Mouse (Mus musculus) kidney, embryonic 14.5 days (tissue): ENCODE data around the gene Jag2. TPM values are rescaled to one million over a fixed set of nuclear protein-coding genes. Genes with fewer than 3 reads are reported as not detected.

Experiments used
- ATAC-seq: fragments of 200-750 bp; cut with Nextera tagmentation; 2 replicates; pipeline ENCODE4 v1.8.0; 2017; ENCODE audit warnings: moderate number of reproducible peaks, mild to moderate bottlenecking, moderate TSS enrichment, moderate library complexity; ENCODE audit not compliant: low FRiP score, low TSS enrichment
- H3K27ac ChIP-seq: fragments of 300-500 bp; sonication (generic); 2 replicates; pipeline ENCODE4 v1.5.1; 2014; ENCODE audit warnings: low read depth, mild to moderate bottlenecking, low read length, moderate library complexity, mixed read lengths
- H3K27me3 ChIP-seq: fragments of 300-500 bp; sonication (generic); 2 replicates; pipeline ENCODE4 v1.6.1; 2014; ENCODE audit warnings: mild to moderate bottlenecking, low read length; ENCODE audit not compliant: control insufficient read depth, insufficient read depth
- H3K36me3 ChIP-seq: fragments of 300-500 bp; sonication (generic); 2 replicates; pipeline ENCODE4 v1.6.1; 2014; ENCODE audit warnings: low read length, mixed read lengths; ENCODE audit not compliant: control insufficient read depth, insufficient read depth
- H3K4me1 ChIP-seq: fragments of 300-500 bp; sonication (generic); 2 replicates; pipeline ENCODE4 v1.6.1; 2014; ENCODE audit warnings: low read length, mixed read lengths; ENCODE audit not compliant: control insufficient read depth, insufficient read depth
- H3K4me2 ChIP-seq: fragments of 300-500 bp; sonication (generic); replicated peaks from 2 replicates; pipeline ENCODE4 v1.6.1; 2014; ENCODE audit warnings: low read depth, mild to moderate bottlenecking, low read length
- H3K4me3 ChIP-seq: fragments of 300-500 bp; sonication (generic); 2 replicates; pipeline ENCODE4 v1.5.1; 2014; ENCODE audit warnings: mild to moderate bottlenecking, low read length
- H3K9ac ChIP-seq: fragments of 300-500 bp; sonication (generic); 2 replicates; pipeline ENCODE4 v1.6.1; 2014; ENCODE audit warnings: low read depth, mild to moderate bottlenecking, low read length, moderate library complexity
- H3K9me3 ChIP-seq: fragments of 300-500 bp; sonication (generic); 2 replicates; pipeline ENCODE4 v1.6.1; 2016; ENCODE audit warnings: low read length; ENCODE audit not compliant: control insufficient read depth
- WGBS: fragments of 180-500 bp; shearing (Covaris S2); extraction: QIAGEN DNeasy Blood & Tissue Kit; methylation state at CpG from one replicate; pipeline ENCODE4 v1.1.7; 2014; 5-methylcytosine and 5-hydroxymethylcytosine counted together
- polyA plus RNA-seq: library from polyadenylated mRNA; unstranded; fragments of >200 nt; fragmentation: Nextera tagmentation; extraction: Ambion mirVana; gene quantifications from 2 replicates; pipeline ENCODE4 v1.2.1, GENCODE M21; 2014

Jag2 gene
- polyA plus RNA-seq, 1 experiment from 2014 or later, result 2.9 TPM

GRCm38 (mm10) chr12:112961428-112961827 is 31.9 kb upstream of the Jag2 start:
- Histone ChIP-seq H3K4me2 (no peak overlapping the region), H3K4me1 (no peaks in the 10 kb centered on the region), H3K9ac (no peak overlapping the region), H3K4me3 (no peak overlapping the region), H3K27ac (no peak overlapping the region), H3K36me3 (peaks cover 74% of the 10 kb centered on the region), H3K9me3 (no peaks in the 10 kb centered on the region), H3K27me3 (no peaks in the 10 kb centered on the region)
- WGBS, result 81% methylated on average over 7 of the region's 7 CpGs
- ATAC-seq, result no peak

- Histone ChIP-seq H3K27ac (no peak overlapping the region), H3K4me1 (no peaks in the 10 kb centered on the region), H3K9ac (no peak overlapping the region), H3K9me3 (no peaks in the 10 kb centered on the region), H3K27me3 (no peaks in the 10 kb centered on the region), H3K36me3 (peaks cover 57% of the 10 kb centered on the region), H3K4me2 (no peak overlapping the region), H3K4me3 (no peak overlapping the region)
- no peak for ATAC-seq
- 84% methylated on average over 8 of the region's 8 CpGs for WGBS
These were observed 29.8 kb upstream of the Jag2 start for GRCm38 (mm10) chr12:112959421-112959820.

- WGBS, result 30% methylated on average over 4 of the region's 4 CpGs
- ATAC-seq, result peak; percentile 11
- H3K27ac ChIP-seq, result no peak overlapping the region
- H3K9me3 ChIP-seq, result no peaks in the 10 kb centered on the region
- no peaks in the 10 kb centered on the region for H3K4me1 ChIP-seq
- H3K9ac ChIP-seq, result no peak overlapping the region
- no peak overlapping the region for H3K4me3 ChIP-seq
- H3K4me2 ChIP-seq, result no peak overlapping the region
- no peaks in the 10 kb centered on the region for H3K27me3 ChIP-seq
- peaks cover 45% of the 10 kb centered on the region for H3K36me3 ChIP-seq
These were observed 28.7 kb upstream of the Jag2 start for GRCm38 (mm10) chr12:112958303-112958702.

- Histone ChIP-seq H3K4me3 (no peak overlapping the region), H3K27me3 (no peaks in the 10 kb centered on the region), H3K4me2 (no peak overlapping the region), H3K9ac (no peak overlapping the region), H3K36me3 (peaks cover 20% of the 10 kb centered on the region), H3K4me1 (peaks cover 6% of the 10 kb centered on the region), H3K9me3 (no peaks in the 10 kb centered on the region), H3K27ac (no peak overlapping the region)
- peak; percentile 36 for ATAC-seq
- WGBS, result 39% methylated on average over 4 of the region's 4 CpGs
These were observed 26.2 kb upstream of the Jag2 start for GRCm38 (mm10) chr12:112955800-112956199.

GRCm38 (mm10) chr12:112952926-112953565 is 23.5 kb upstream of the Jag2 start:
- 85% methylated on average over 3 of the region's 3 CpGs for WGBS
- Histone ChIP-seq H3K36me3 (peaks cover 4% of the 10 kb centered on the region; the same call in 1 of the 2 replicates), H3K4me3 (no peak overlapping the region), H3K9ac (no peak overlapping the region), H3K4me2 (no peak overlapping the region), H3K9me3 (no peaks in the 10 kb centered on the region), H3K27ac (no peak overlapping the region), H3K4me1 (peaks cover 16% of the 10 kb centered on the region), H3K27me3 (no peaks in the 10 kb centered on the region)
- ATAC-seq, result no peak

GRCm38 (mm10) chr12:112952433-112952832 is 22.9 kb upstream of the Jag2 start:
- no peaks in the 10 kb centered on the region for H3K27me3 ChIP-seq
- H3K9me3 ChIP-seq, result no peaks in the 10 kb centered on the region
- no peak for ATAC-seq
- peaks cover 16% of the 10 kb centered on the region for H3K4me1 ChIP-seq
- H3K4me3 ChIP-seq, result no peak overlapping the region
- peaks cover 4% of the 10 kb centered on the region; the same call in 1 of the 2 replicates for H3K36me3 ChIP-seq
- H3K27ac ChIP-seq, result no peak overlapping the region
- no peak overlapping the region for H3K4me2 ChIP-seq
- 32% methylated on average over 8 of the region's 8 CpGs for WGBS
- H3K9ac ChIP-seq, result no peak overlapping the region

GRCm38 (mm10) chr12:112951150-112951842 is 21.7 kb upstream of the Jag2 start:
- Histone ChIP-seq H3K36me3 (no peaks in the 10 kb centered on the region; the same call in 1 of the 2 replicates), H3K9me3 (no peaks in the 10 kb centered on the region), H3K9ac (no peak overlapping the region; the same call in 1 of the 2 replicates), H3K4me2 (no peak overlapping the region), H3K27ac (peak overlapping the region; percentile 68), H3K4me1 (peaks cover 16% of the 10 kb centered on the region), H3K4me3 (no peak overlapping the region), H3K27me3 (no peaks in the 10 kb centered on the region)
- WGBS, result 16% methylated on average over 7 of the region's 7 CpGs
- ATAC-seq, result no peak

GRCm38 (mm10) chr12:112950761-112951129 is 21.2 kb upstream of the Jag2 start:
- peak overlapping the region; percentile 86 for H3K4me2 ChIP-seq
- ATAC-seq, result peak; percentile 9; the same call in 1 of the 2 replicates
- 4% methylated on average over 6 of the region's 6 CpGs for WGBS
- H3K27ac ChIP-seq, result peak overlapping the region; percentile 68
- peak overlapping the region; percentile 64 for H3K4me3 ChIP-seq
- H3K9ac ChIP-seq, result peak overlapping the region; percentile 76
- no peaks in the 10 kb centered on the region for H3K27me3 ChIP-seq
- no peaks in the 10 kb centered on the region for H3K9me3 ChIP-seq
- H3K36me3 ChIP-seq, result no peaks in the 10 kb centered on the region
- peaks cover 16% of the 10 kb centered on the region for H3K4me1 ChIP-seq

- peak; percentile 90 for ATAC-seq
- peak overlapping the region; percentile 86 for H3K4me2 ChIP-seq
- peak overlapping the region; percentile 64 for H3K4me3 ChIP-seq
- H3K27ac ChIP-seq, result peak overlapping the region; percentile 83
- under 1% methylated on average over 58 of the region's 58 CpGs for WGBS
- H3K9me3 ChIP-seq, result no peaks in the 10 kb centered on the region
- peak overlapping the region; percentile 76 for H3K9ac ChIP-seq
- H3K4me1 ChIP-seq, result peaks cover 16% of the 10 kb centered on the region
- no peaks in the 10 kb centered on the region for H3K27me3 ChIP-seq
- no peaks in the 10 kb centered on the region for H3K36me3 ChIP-seq
These were observed 20.6 kb upstream of the Jag2 start for GRCm38 (mm10) chr12:112950040-112950760.
